Mouse (Mus musculus) ES-E14 (cell line): ENCODE data around the gene Asic1. TPM values are rescaled to one million over a fixed set of nuclear protein-coding genes. Genes with fewer than 3 reads are reported as not detected.

ENCODE experiments used
- DNase-seq: peaks from one replicate; pipeline ENCODE4 v3.0.0-alpha.2; 2013; ENCODE audit warnings: low read depth, low spot score
- H3K27ac ChIP-seq: 2 replicates; pipeline ENCODE4 v1.5.1; 2012; ENCODE audit warnings: low read depth, mild to moderate bottlenecking, low read length, moderate library complexity, mixed read lengths; ENCODE audit not compliant: poor library complexity, insufficient read depth, severe bottlenecking
- H3K36me3 ChIP-seq: 2 replicates; pipeline ENCODE4 v1.6.1; 2012; ENCODE audit warnings: mild to moderate bottlenecking, low read length, moderate library complexity, mixed read lengths; ENCODE audit not compliant: control insufficient read depth, poor library complexity, insufficient read depth, severe bottlenecking
- H3K4me1 ChIP-seq, 2 experiments: fragments of 150-350 bp in 1 of 2; sonication (generic) in 1 of 2; 2 replicates each; pipeline ENCODE4 v1.6.1; 2012; ENCODE audit warnings: low read length in 2 of 2, mild to moderate bottlenecking in 1 of 2, mixed read lengths in 1 of 2; ENCODE audit not compliant: control insufficient read depth in 2 of 2, insufficient read depth in 2 of 2, poor library complexity in 1 of 2
- H3K4me3 ChIP-seq, 2 experiments: fragments of 150-350 bp in 1 of 2; sonication (generic) in 1 of 2; 2 replicates each; pipeline ENCODE4 v1.5.1; 2012; ENCODE audit warnings: low read length in 2 of 2, low read depth in 1 of 2, mild to moderate bottlenecking in 1 of 2, mixed read lengths in 1 of 2; ENCODE audit not compliant: insufficient read depth in 1 of 2, poor library complexity in 1 of 2, severe bottlenecking in 1 of 2
- H3K9ac ChIP-seq: 2 replicates; pipeline ENCODE4 v1.6.1; 2012; ENCODE audit warnings: low read depth, mild to moderate bottlenecking, low read length, mixed read lengths; ENCODE audit not compliant: poor library complexity, insufficient read depth, severe bottlenecking
- H3K9me3 ChIP-seq: fragments of 150-350 bp; sonication (generic); 2 replicates; pipeline ENCODE4 v1.6.1; 2012; ENCODE audit warnings: low read depth, mild to moderate bottlenecking, low read length; ENCODE audit not compliant: control insufficient read depth, insufficient read depth
- CHD2 ChIP-seq: IDR thresholded peaks from 2 replicates; pipeline ENCODE4 v1.6.1; 2014; ENCODE audit warnings: mild to moderate bottlenecking, low read depth, low read length, inconsistent platforms
- HCFC1 ChIP-seq: IDR thresholded peaks from 2 replicates; pipeline ENCODE4 v1.6.1; 2012; ENCODE audit warnings: low read length, inconsistent platforms, borderline replicate concordance; ENCODE audit not compliant: insufficient read depth
- MAFK ChIP-seq: IDR thresholded peaks from 2 replicates; pipeline ENCODE4 v1.6.1; 2014; ENCODE audit warnings: mild to moderate bottlenecking, low read depth, low read length, inconsistent platforms; ENCODE audit not compliant: insufficient read depth
- ZC3H11A ChIP-seq: IDR thresholded peaks from 2 replicates; pipeline ENCODE4 v1.6.1; 2012; ENCODE audit warnings: low read depth, mild to moderate bottlenecking, inconsistent platforms, low read length, borderline replicate concordance
- ZNF384 ChIP-seq: IDR thresholded peaks from 2 replicates; pipeline ENCODE4 v1.6.1; 2012; ENCODE audit warnings: low read depth, low read length, inconsistent platforms
- in situ Hi-C, 2 experiments: fragments of 600-800 bp; cut with MboI; formaldehyde crosslinking; loops; one replicate each; pipeline ENCODE4 v1.15.1; 2025; ENCODE audit warnings: low sequenced_read_pairs in 2 of 2, inconsistent platforms in 1 of 2; ENCODE audit not compliant: unreplicated experiment in 2 of 2
- total RNA-seq: library from RNA; depleted of rRNA; stranded (reverse); fragments of 300-350 nt; gene quantifications from 2 replicates; pipeline ENCODE4 v1.2.3, GENCODE M21; 2012

Gene Asic1
- total RNA-seq, 1 experiment = 6.6 TPM

DNA sequence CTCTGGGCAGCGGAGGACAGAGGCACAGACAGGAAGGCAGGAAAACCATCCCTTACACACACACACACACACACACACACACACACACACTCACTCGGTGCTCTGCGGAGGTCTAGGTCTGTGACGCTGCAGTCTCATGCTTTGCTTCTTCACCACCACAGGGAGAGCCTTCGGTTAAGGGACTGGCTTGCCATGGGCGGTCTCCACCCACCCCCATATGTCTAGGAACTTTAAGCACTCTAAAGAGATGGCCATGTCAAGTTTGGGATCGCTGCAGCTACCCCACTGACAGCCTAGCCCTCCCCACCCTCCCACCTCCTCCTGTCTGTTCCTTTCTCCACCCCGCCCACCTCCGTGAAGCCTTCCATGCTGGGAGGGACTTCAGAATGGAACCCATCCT, 14.2 kb upstream of the Asic1 start:
- Histone ChIP-seq H3K36me3 (no peaks in the 10 kb centered on the region), H3K9me3 (no peaks in the 10 kb centered on the region), H3K4me3 (no peak overlapping the region), H3K27ac (no peak overlapping the region), H3K9ac (no peak overlapping the region), H3K4me1 (peaks cover 8 to 21% of the 10 kb centered on the region in 2 experiments; a peak in 3 of 4 replicates)
- no peak for TF ChIP-seq MAFK
- no peak for TF ChIP-seq HCFC1
- no peak for TF ChIP-seq ZC3H11A
- TF ChIP-seq ZNF384 = no peak
- no peak for TF ChIP-seq CHD2
- DNase-seq = no peak
- in situ Hi-C loops = no loop called here

DNA sequence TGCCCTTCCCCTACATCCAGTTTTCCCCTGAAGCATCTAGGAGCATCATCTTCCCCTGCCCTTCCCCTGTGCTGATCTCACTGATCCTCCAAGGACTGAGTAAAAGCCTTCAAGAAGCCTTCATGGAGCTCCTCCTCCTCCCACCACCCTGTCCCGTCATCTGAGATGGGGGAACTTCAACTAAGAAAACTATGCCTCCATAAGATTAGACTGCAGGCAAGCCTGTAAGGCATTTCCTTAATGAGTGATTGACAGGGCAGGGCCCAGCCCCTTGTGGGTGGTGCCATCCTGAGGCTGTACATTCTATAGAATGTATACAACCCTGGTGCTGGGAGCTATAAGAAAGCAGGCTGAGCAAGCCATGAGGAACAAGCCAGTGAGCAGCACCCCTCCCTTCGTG, 11.7 kb upstream of the Asic1 start:
- in situ Hi-C loops = no loop called here
- no peaks in the 10 kb centered on the region for H3K36me3 ChIP-seq
- no peak for DNase-seq

DNA sequence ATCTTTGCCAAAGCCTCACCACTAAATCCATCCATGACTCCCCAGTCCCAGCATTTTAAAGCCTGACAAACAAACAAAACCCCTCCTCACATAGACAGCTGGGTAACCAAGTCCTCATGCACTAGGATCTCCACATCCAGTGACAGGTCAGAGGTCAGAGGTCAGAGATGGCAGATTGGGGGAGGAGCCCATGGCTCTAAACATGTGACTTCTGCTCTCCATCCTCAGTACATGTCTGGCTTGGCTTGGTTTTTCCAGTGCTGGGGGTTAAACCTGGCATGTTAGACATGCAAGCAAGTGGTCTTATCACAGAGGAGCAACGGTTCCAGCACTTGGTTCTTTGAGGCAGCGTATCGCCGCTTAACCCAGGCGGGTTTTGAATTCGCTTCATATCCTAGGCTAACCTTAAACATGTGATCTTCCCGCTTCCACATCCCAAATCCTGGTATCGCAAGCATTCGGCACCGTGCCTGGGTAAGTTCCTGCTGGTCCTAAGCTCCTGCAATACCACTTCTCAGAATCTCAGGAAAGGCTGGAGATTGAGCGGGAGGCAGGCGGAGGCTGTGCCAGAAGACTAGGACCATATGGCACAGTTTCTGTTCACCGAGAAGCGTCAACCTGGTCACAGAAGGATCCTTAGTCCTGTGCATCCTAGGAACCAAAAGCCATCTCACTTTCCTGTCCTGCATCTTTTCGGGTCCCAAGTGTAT, 8.9 kb upstream of the Asic1 start:
- Histone ChIP-seq H3K4me1 (peaks cover 2 to 18% of the 10 kb centered on the region in 2 experiments; a peak in 3 of 4 replicates), H3K36me3 (no peaks in the 10 kb centered on the region), H3K4me3 (peak overlapping the region; percentile 21 to 35; a peak in 2 of 4 replicates), H3K9me3 (no peaks in the 10 kb centered on the region), H3K9ac (no peak overlapping the region), H3K27ac (no peak overlapping the region)
- DNase-seq = no peak
- in situ Hi-C loops = no loop called here
- no peak for TF ChIP-seq CHD2
- TF ChIP-seq HCFC1 = no peak
- TF ChIP-seq ZC3H11A = no peak
- TF ChIP-seq MAFK = no peak
- TF ChIP-seq ZNF384 = no peak

More for the DNA sequence above, 11.7 kb upstream of the Asic1 start:
- H3K9ac ChIP-seq = no peak overlapping the region
- H3K27ac ChIP-seq = no peak overlapping the region
- TF ChIP-seq CHD2 = no peak
- TF ChIP-seq HCFC1 = no peak
- TF ChIP-seq MAFK = no peak
- TF ChIP-seq ZC3H11A = no peak
- TF ChIP-seq ZNF384 = no peak
- no peak overlapping the region for H3K4me3 ChIP-seq
- H3K9me3 ChIP-seq = no peaks in the 10 kb centered on the region
- H3K4me1 ChIP-seq = peaks cover 3 to 19% of the 10 kb centered on the region in 2 experiments; a peak in 2 of 4 replicates

DNA sequence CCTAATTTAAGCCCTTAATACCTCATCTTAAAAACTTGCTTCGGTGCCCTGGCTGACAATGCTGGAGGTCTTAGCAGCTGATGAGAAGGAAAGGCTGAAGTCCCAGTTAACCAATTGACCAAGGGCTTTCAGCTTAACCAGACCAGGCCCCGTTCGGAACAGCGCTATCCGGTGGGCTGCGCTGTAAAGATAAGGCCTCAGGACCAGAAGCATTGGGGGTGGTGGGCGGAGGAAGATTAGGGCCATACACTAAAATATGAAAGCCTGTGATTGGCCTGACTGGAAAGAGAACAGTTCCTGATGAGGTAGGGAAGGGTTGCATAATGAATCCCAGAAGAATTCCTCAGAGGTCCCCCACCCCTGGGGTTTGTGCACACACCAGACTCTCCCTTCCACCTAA, 7.8 kb upstream of the Asic1 start:
- no peak overlapping the region for H3K4me3 ChIP-seq
- no peak overlapping the region for H3K9ac ChIP-seq
- no peaks in the 10 kb centered on the region for H3K36me3 ChIP-seq
- H3K9me3 ChIP-seq = no peaks in the 10 kb centered on the region
- no peak for TF ChIP-seq CHD2
- no peak for TF ChIP-seq ZNF384
- no peak for TF ChIP-seq ZC3H11A
- no peak for TF ChIP-seq MAFK
- in situ Hi-C loops = no loop called here
- H3K27ac ChIP-seq = no peak overlapping the region
- H3K4me1 ChIP-seq = peaks cover 2 to 16% of the 10 kb centered on the region in 2 experiments; a peak in 2 of 4 replicates
- DNase-seq = no peak
